Mouse (Mus musculus): ENCODE data around the gene Rimbp3. TPM values are rescaled to one million over a fixed set of nuclear protein-coding genes. Genes with fewer than 3 reads are reported as not detected.

Gene Rimbp3
- total and polyA plus RNA-seq, 2 experiments from 2014 or later: 1.3 to 4.3 TPM

- 94% methylated on average over 3 of the region's 3 CpGs for WGBS
- peaks cover under 1% of the 10 kb centered on the region; the same call in 1 of the 2 replicates for H3K36me3 ChIP-seq (ENCODE audit: insufficient read depth, low read length)
- TF ChIP-seq CTCF (IDR thresholded peaks at IDR 0.05; ENCODE audit: low read depth): no peak
- no peak overlapping the region for H3K27ac ChIP-seq
- H3K4me3 ChIP-seq (ENCODE audit: low read length): no peak overlapping the region
- H3K4me2 ChIP-seq (ENCODE audit: low read depth, low read length): no peak overlapping the region
- no peak overlapping the region for H3K9ac ChIP-seq (replicated peaks; ENCODE audit: low read length)
- DNase-seq (ENCODE audit: low spot score) (no peak), ATAC-seq (no peak)
- no peaks in the 10 kb centered on the region for H3K9me3 ChIP-seq (ENCODE audit: low read length)
- no peaks in the 10 kb centered on the region for H3K27me3 ChIP-seq (ENCODE audit: insufficient read depth, low read length)
- H3K4me1 ChIP-seq (ENCODE audit: insufficient read depth, low read length): no peaks in the 10 kb centered on the region
These were observed 28.7 kb upstream of the Rimbp3 start for GRCm38 (mm10) chr16:17179706-17180105.

- whole genome bisulfite sequencing: 86% methylated on average over 4 of the region's 4 CpGs
These were observed 27.0 kb upstream of the Rimbp3 start for GRCm38 (mm10) chr16:17181382-17181781.

GRCm38 (mm10) chr16:17182136-17182535 lies 26.3 kb upstream of the Rimbp3 start:
- DNase-seq (ENCODE audit: low spot score): no peak

More at GRCm38 (mm10) chr16:17181382-17181781, 27.0 kb upstream of the Rimbp3 start:
- TF ChIP-seq CTCF (IDR thresholded peaks at IDR 0.05; ENCODE audit: low read depth): no peak
- H3K27ac ChIP-seq: no peak overlapping the region
- no peak overlapping the region for H3K4me3 ChIP-seq (ENCODE audit: low read length)
- no peaks in the 10 kb centered on the region for H3K27me3 ChIP-seq (ENCODE audit: insufficient read depth, low read length)
- H3K36me3 ChIP-seq (ENCODE audit: insufficient read depth, low read length): no peaks in the 10 kb centered on the region
- H3K4me1 ChIP-seq (ENCODE audit: insufficient read depth, low read length): no peaks in the 10 kb centered on the region
- H3K4me2 ChIP-seq (ENCODE audit: low read depth, low read length): no peak overlapping the region
- ATAC-seq: no peak
- DNase-seq (ENCODE audit: low spot score): no peak
- H3K9me3 ChIP-seq (ENCODE audit: low read length): no peaks in the 10 kb centered on the region
- H3K9ac ChIP-seq (replicated peaks; ENCODE audit: low read length): no peak overlapping the region

GRCm38 (mm10) chr16:17183003-17183402 lies 25.4 kb upstream of the Rimbp3 start:
- no peak for DNase-seq (ENCODE audit: low spot score)
- Histone ChIP-seq H3K9ac (replicated peaks; ENCODE audit: low read length) (no peak overlapping the region), H3K27ac (no peak overlapping the region), H3K27me3 (ENCODE audit: insufficient read depth, low read length) (no peaks in the 10 kb centered on the region), H3K4me2 (ENCODE audit: low read depth, low read length) (no peak overlapping the region), H3K4me3 (ENCODE audit: low read length) (no peak overlapping the region), H3K4me1 (ENCODE audit: insufficient read depth, low read length) (no peaks in the 10 kb centered on the region), H3K9me3 (ENCODE audit: low read length) (no peaks in the 10 kb centered on the region), H3K36me3 (ENCODE audit: insufficient read depth, low read length) (no peaks in the 10 kb centered on the region)
- WGBS: 65% methylated on average over 3 of the region's 3 CpGs
- ATAC-seq: no peak
- TF ChIP-seq CTCF (IDR thresholded peaks at IDR 0.05; ENCODE audit: low read depth): no peak

More at GRCm38 (mm10) chr16:17182136-17182535, 26.3 kb upstream of the Rimbp3 start:
- Histone ChIP-seq H3K4me3 (ENCODE audit: low read length) (no peak overlapping the region), H3K27ac (no peak overlapping the region), H3K9me3 (ENCODE audit: low read length) (no peaks in the 10 kb centered on the region), H3K36me3 (ENCODE audit: insufficient read depth, low read length) (no peaks in the 10 kb centered on the region), H3K9ac (replicated peaks; ENCODE audit: low read length) (no peak overlapping the region), H3K4me1 (ENCODE audit: insufficient read depth, low read length) (no peaks in the 10 kb centered on the region), H3K27me3 (ENCODE audit: insufficient read depth, low read length) (no peaks in the 10 kb centered on the region), H3K4me2 (ENCODE audit: low read depth, low read length) (no peak overlapping the region)
- 87% methylated on average over 2 of the region's 2 CpGs for WGBS
- no peak for ATAC-seq
- no peak for TF ChIP-seq CTCF (IDR thresholded peaks at IDR 0.05; ENCODE audit: low read depth)

- H3K9me3 ChIP-seq (ENCODE audit: low read length): no peaks in the 10 kb centered on the region
- H3K4me3 ChIP-seq (ENCODE audit: low read length): no peak overlapping the region
- no peaks in the 10 kb centered on the region for H3K4me1 ChIP-seq (ENCODE audit: insufficient read depth, low read length)
- no peak overlapping the region for H3K27ac ChIP-seq
- no peaks in the 10 kb centered on the region for H3K27me3 ChIP-seq (ENCODE audit: insufficient read depth, low read length)
- H3K9ac ChIP-seq (replicated peaks; ENCODE audit: low read length): no peak overlapping the region
- no peak overlapping the region for H3K4me2 ChIP-seq (ENCODE audit: low read depth, low read length)
- no peaks in the 10 kb centered on the region for H3K36me3 ChIP-seq (ENCODE audit: insufficient read depth, low read length)
- ATAC-seq (no peak), DNase-seq (ENCODE audit: low spot score) (no peak)
- no peak for TF ChIP-seq CTCF (IDR thresholded peaks at IDR 0.05; ENCODE audit: low read depth)
These were observed 22.9 kb upstream of the Rimbp3 start for GRCm38 (mm10) chr16:17185475-17185874.

GRCm38 (mm10) chr16:17193823-17194222 lies 14.6 kb upstream of the Rimbp3 start:
- WGBS: 94% methylated on average over 4 of the region's 4 CpGs
- ATAC-seq (no peak), DNase-seq (ENCODE audit: low spot score) (no peak)
- no peak overlapping the region for H3K4me2 ChIP-seq (ENCODE audit: low read depth, low read length)
- H3K4me3 ChIP-seq (ENCODE audit: low read length): no peak overlapping the region
- no peak overlapping the region for H3K27ac ChIP-seq
- TF ChIP-seq CTCF (IDR thresholded peaks at IDR 0.05; ENCODE audit: low read depth): no peak
- no peak overlapping the region for H3K9ac ChIP-seq (replicated peaks; ENCODE audit: low read length)
- H3K4me1 ChIP-seq (ENCODE audit: insufficient read depth, low read length): no peaks in the 10 kb centered on the region
- no peaks in the 10 kb centered on the region for H3K36me3 ChIP-seq (ENCODE audit: insufficient read depth, low read length)
- H3K9me3 ChIP-seq (ENCODE audit: low read length): no peaks in the 10 kb centered on the region
- no peaks in the 10 kb centered on the region for H3K27me3 ChIP-seq (ENCODE audit: insufficient read depth, low read length)

- Histone ChIP-seq H3K36me3 (ENCODE audit: insufficient read depth, low read length) (no peaks in the 10 kb centered on the region), H3K4me3 (ENCODE audit: low read length) (peak overlapping the region; percentile 79), H3K4me1 (ENCODE audit: insufficient read depth, low read length) (peaks cover 8% of the 10 kb centered on the region; the same call in 1 of the 2 replicates), H3K4me2 (ENCODE audit: low read depth, low read length) (peak overlapping the region; percentile 86), H3K27me3 (ENCODE audit: insufficient read depth, low read length) (no peaks in the 10 kb centered on the region), H3K27ac (peak overlapping the region; percentile 82), H3K9me3 (ENCODE audit: low read length) (no peaks in the 10 kb centered on the region), H3K9ac (replicated peaks; ENCODE audit: low read length) (peak overlapping the region; percentile 96)
- TF ChIP-seq CTCF (IDR thresholded peaks at IDR 0.05; ENCODE audit: low read depth): no peak
- DNase-seq (ENCODE audit: low spot score) (no peak), ATAC-seq (peak; percentile 10; the same call in 1 of the 2 replicates)
- WGBS: 10% methylated on average over 24 of the region's 24 CpGs
These were observed 8.1 kb upstream of the Rimbp3 start for GRCm38 (mm10) chr16:17200121-17200952.
